In genomic region chr6:94760629-94761111, GRCm38 (mm10) we compare ENCODE assay signal across 8 mouse cellular contexts.
DNase-seq lines count a peak whose midpoint lies in the region; ATAC-seq and TF ChIP-seq lines count a peak whose summit lies in the region.

No protein-coding gene starts in this region.

- TF ChIP-seq CTCF in lung, embryonic 14.5 days (IDR thresholded peaks at IDR 0.05; ENCODE audit: low read depth) = no peak
- no peak for TF ChIP-seq CTCF in lung, adult 2 months (IDR thresholded peaks at IDR 0.05; ENCODE audit: insufficient read depth, low read length)

- 0 out of 2 replicates have a peak, but pooled peaks have one; percentile 21 for ATAC-seq in lung, embryonic 14.5 days (ENCODE audit: insufficient read depth)
- ATAC-seq in embryonic facial prominence, embryonic 15.5 days (ENCODE audit: insufficient number of reproducible peaks, low FRiP score, low TSS enrichment, low read depth) = peak; percentile 67; the same call in 1 of the 2 replicates
- ATAC-seq in megakaryocyte-erythroid progenitor cell, adult 5-6 weeks (replicated peaks; ENCODE audit: low FRiP score, low TSS enrichment, poor library complexity, severe bottlenecking) = peak; percentile 76

- H3K36me3 ChIP-seq in lung, embryonic 14.5 days (ENCODE audit: insufficient read depth) = no peaks in the 10 kb centered on the region
- no peaks in the 10 kb centered on the region for H3K36me3 ChIP-seq in embryonic facial prominence, embryonic 15.5 days

- no peaks in the 10 kb centered on the region for H3K9me3 ChIP-seq in lung, embryonic 14.5 days (ENCODE audit: low read depth, low read length)
- no peaks in the 10 kb centered on the region for H3K9me3 ChIP-seq in embryonic facial prominence, embryonic 15.5 days (replicated peaks)

- H3K9ac ChIP-seq in lung, embryonic 14.5 days = no peak overlapping the region
- H3K9ac ChIP-seq in embryonic facial prominence, embryonic 15.5 days = no peak overlapping the region

- no peak overlapping the region for H3K27ac ChIP-seq in lung, embryonic 14.5 days (ENCODE audit: low read depth)
- peak overlapping the region; percentile 72 for H3K27ac ChIP-seq in embryonic facial prominence, embryonic 15.5 days (replicated peaks)

- 64% methylated on average over 17 of the region's 17 CpGs for WGBS in lung, embryonic 14.5 days
- WGBS in lung, adult 2 months = 68% methylated on average over 17 of the region's 17 CpGs
- 60% methylated on average over 17 of the region's 17 CpGs for WGBS in embryonic facial prominence, embryonic 15.5 days

- H3K4me2 ChIP-seq in lung, embryonic 14.5 days = no peak overlapping the region
- no peak overlapping the region for H3K4me2 ChIP-seq in embryonic facial prominence, embryonic 15.5 days (replicated peaks)

- no peak overlapping the region for H3K4me3 ChIP-seq in lung, embryonic 14.5 days (ENCODE audit: low read depth, low read length)
- H3K4me3 ChIP-seq in lung, adult 2 months (replicated peaks; ENCODE audit: extremely low read depth, low read depth, low read length) = no peak overlapping the region
- no peak overlapping the region for H3K4me3 ChIP-seq in embryonic facial prominence, embryonic 15.5 days (replicated peaks)

- H3K27me3 ChIP-seq in lung, embryonic 14.5 days (ENCODE audit: insufficient read depth, low read length) = no peaks in the 10 kb centered on the region
- no peaks in the 10 kb centered on the region for H3K27me3 ChIP-seq in embryonic facial prominence, embryonic 15.5 days

- TF ChIP-seq POLR2A in lung, adult 2 months (IDR thresholded peaks at IDR 0.05; ENCODE audit: borderline replicate concordance, extremely low read depth, low read depth, low read length) = no peak

- DNase-seq in lung, embryonic 14.5 days = no peak
- DNase-seq in lung, adult 2 months = no peak
- peak; percentile 16 for DNase-seq in testis, postnatal 14 days (ENCODE audit: low spot score)
- DNase-seq in urinary bladder, postnatal 36 days (ENCODE audit: low spot score in 2 of 2) = no peak
- DNase-seq in adrenal gland, postnatal 4 days (ENCODE audit: low spot score in 2 of 2) = no peak
- no peak for DNase-seq in ovary, adult 18-20 months (ENCODE audit: low spot score)

- H3K4me1 ChIP-seq in lung, embryonic 14.5 days (ENCODE audit: insufficient read depth) = no peaks in the 10 kb centered on the region
- no peaks in the 10 kb centered on the region for H3K4me1 ChIP-seq in lung, adult 2 months (ENCODE audit: control insufficient read depth, insufficient read depth, low read length)
- H3K4me1 ChIP-seq in embryonic facial prominence, embryonic 15.5 days = peaks cover 25% of the 10 kb centered on the region

Comparison
In these comparisons a context has a peak if more than half of its experiments do, and no peak if none do; other contexts are left out.
1. ATAC-seq: peak in every context shown above with its lines; median percentile 76 in megakaryocyte-erythroid progenitor cell, adult 5-6 weeks; 67 in embryonic facial prominence, embryonic 15.5 days; 21 in lung, embryonic 14.5 days.